Mouse (Mus musculus) lung, embryonic 14.5 days (tissue): Measurements from ENCODE around the gene Tgfb2. TPM values are rescaled to one million over a fixed set of nuclear protein-coding genes. Genes with fewer than 3 reads are reported as not detected.

Source experiments
- ATAC-seq: fragments of 200-750 bp; cut with Nextera tagmentation; 2 replicates; pipeline ENCODE4 v1.8.0; 2017; ENCODE audit warnings: mild to moderate bottlenecking, moderate TSS enrichment, moderate library complexity; ENCODE audit not compliant: insufficient read depth
- DNase-seq: peaks from one replicate; pipeline ENCODE4 v3.0.0-alpha.2; 2015
- H3K27ac ChIP-seq: fragments of 300-500 bp; sonication (generic); 2 replicates; pipeline ENCODE4 v1.5.1; 2014; ENCODE audit warnings: low read depth, mild to moderate bottlenecking, moderate library complexity
- H3K27me3 ChIP-seq: fragments of 300-500 bp; sonication (generic); 2 replicates; pipeline ENCODE4 v1.6.1; 2014; ENCODE audit warnings: low read length, control low read depth; ENCODE audit not compliant: insufficient read depth
- H3K36me3 ChIP-seq: fragments of 300-500 bp; sonication (generic); 2 replicates; pipeline ENCODE4 v1.6.1; 2014; ENCODE audit warnings: control low read depth; ENCODE audit not compliant: insufficient read depth
- H3K4me1 ChIP-seq: fragments of 300-500 bp; sonication (generic); 2 replicates; pipeline ENCODE4 v1.6.1; 2014; ENCODE audit warnings: antibody characterized with exemption, control low read depth; ENCODE audit not compliant: insufficient read depth
- H3K4me2 ChIP-seq: fragments of 300-500 bp; sonication (generic); 2 replicates; pipeline ENCODE4 v1.6.1; 2014; ENCODE audit warnings: mild to moderate bottlenecking
- H3K4me3 ChIP-seq: fragments of 300-500 bp; sonication (generic); 2 replicates; pipeline ENCODE4 v1.5.1; 2014; ENCODE audit warnings: low read depth, low read length
- H3K9ac ChIP-seq: fragments of 300-500 bp; sonication (generic); 2 replicates; pipeline ENCODE4 v1.6.1; 2014
- H3K9me3 ChIP-seq: fragments of 300-500 bp; sonication (generic); 2 replicates; pipeline ENCODE4 v1.6.1; 2016; ENCODE audit warnings: low read depth, low read length, control low read depth
- CTCF ChIP-seq: IDR thresholded peaks from 2 replicates; pipeline ENCODE4 v1.5.1; 2016; ENCODE audit warnings: antibody characterized with exemption, low read depth
- WGBS: fragments of 180-500 bp; shearing (Covaris S2); extraction: QIAGEN DNeasy Blood & Tissue Kit; methylation state at CpG from one replicate; pipeline ENCODE4 v1.1.7; 2014; 5-methylcytosine and 5-hydroxymethylcytosine counted together
- polyA plus RNA-seq: library from polyadenylated mRNA; unstranded; fragments of >200 nt; fragmentation: Nextera tagmentation; extraction: Ambion mirVana; gene quantifications from 2 replicates; pipeline ENCODE4 v1.2.1, GENCODE M21; 2014

The Tgfb2 gene
- polyA plus RNA-seq, 1 experiment from 2014 or later, result 86.5 TPM

DNA sequence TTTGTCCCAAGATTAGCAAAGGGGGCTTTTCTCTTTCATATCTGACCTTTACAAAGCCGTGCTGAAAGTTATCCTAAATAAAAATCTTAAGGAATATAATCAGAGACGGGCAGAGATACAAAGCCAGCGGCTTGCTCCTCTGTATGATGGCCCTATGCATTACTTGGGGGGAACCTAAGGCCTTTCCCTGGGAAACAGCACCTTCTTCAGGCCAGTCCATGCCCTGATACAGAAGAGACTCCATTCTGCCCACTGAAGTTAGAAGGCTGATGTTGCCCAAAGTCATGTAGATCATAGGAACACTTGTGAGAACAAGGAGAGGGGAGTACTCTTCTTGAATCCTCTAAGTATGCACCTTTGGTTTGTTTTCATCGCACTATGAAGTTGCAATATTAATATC, 13.4 kb downstream of the Tgfb2 start:
- Histone ChIP-seq H3K27ac (no peak overlapping the region), H3K4me1 (peaks cover 9% of the 10 kb centered on the region), H3K27me3 (no peaks in the 10 kb centered on the region), H3K4me3 (no peak overlapping the region), H3K4me2 (no peak overlapping the region), H3K9me3 (no peaks in the 10 kb centered on the region), H3K36me3 (peaks cover 9% of the 10 kb centered on the region; the same call in 1 of the 2 replicates), H3K9ac (no peak overlapping the region)
- peak; percentile 41; the same call in 1 of the 2 replicates for TF ChIP-seq CTCF
- WGBS, result 68% methylated on average over 4 of the region's 4 CpGs
- DNase-seq (no peak), ATAC-seq (no peak)

DNA sequence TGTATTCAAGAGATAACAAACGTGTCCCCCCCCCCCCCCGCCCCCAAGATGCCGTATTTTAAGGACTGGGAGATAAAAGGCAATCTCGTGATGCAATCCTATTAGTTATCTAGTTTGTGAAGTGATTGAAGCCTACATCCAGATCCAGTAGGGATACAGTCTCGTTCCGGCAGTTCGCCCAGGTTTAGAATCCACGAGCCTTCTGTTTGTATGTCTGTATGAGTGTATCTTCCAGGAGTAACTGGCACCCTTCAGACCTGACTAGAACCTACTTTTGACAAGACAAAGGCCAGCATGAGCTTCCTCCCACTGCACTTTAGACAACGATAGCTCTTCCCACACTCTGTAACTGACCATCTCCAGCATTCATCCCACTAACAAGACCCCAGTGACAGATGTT, 14.1 kb downstream of the Tgfb2 start:
- no peak for TF ChIP-seq CTCF
- ATAC-seq (no peak), DNase-seq (no peak)
- no peak overlapping the region for H3K27ac ChIP-seq
- peaks cover 12% of the 10 kb centered on the region for H3K4me1 ChIP-seq
- no peaks in the 10 kb centered on the region for H3K27me3 ChIP-seq
- H3K4me2 ChIP-seq, result no peak overlapping the region
- H3K36me3 ChIP-seq, result peaks cover 12% of the 10 kb centered on the region; the same call in 1 of the 2 replicates
- 73% methylated on average over 9 of the region's 9 CpGs for WGBS
- no peak overlapping the region for H3K4me3 ChIP-seq
- no peak overlapping the region for H3K9ac ChIP-seq
- no peaks in the 10 kb centered on the region for H3K9me3 ChIP-seq

DNA sequence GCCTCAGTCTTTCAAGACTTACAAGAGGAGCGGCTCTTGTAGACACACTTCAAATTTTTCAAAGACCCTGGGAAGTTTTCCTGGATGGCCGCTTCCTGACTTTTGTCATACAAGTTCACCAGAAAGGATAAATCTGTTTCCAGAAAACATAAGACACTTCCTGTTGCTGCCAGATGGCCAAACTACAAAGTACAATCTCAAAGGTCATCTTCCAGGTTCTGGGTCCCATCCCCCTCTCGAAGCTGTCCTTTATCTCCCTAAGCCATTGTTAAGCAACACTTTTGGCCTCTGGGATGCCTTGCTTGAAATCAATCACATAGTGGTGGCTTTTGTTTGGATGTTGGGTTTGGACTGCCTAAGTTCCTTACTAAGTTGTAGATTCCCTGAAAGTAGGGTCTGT, 21.7 kb downstream of the Tgfb2 start:
- H3K4me1 ChIP-seq, result peaks cover 23% of the 10 kb centered on the region
- 0 out of 2 replicates have a peak, but pooled peaks cover 7% of the 10 kb centered on the region for H3K36me3 ChIP-seq
- 73% methylated on average over 3 of the region's 3 CpGs for WGBS
- ATAC-seq, result no peak
- no peak for TF ChIP-seq CTCF
- no peak overlapping the region for H3K4me2 ChIP-seq
- H3K27me3 ChIP-seq, result no peaks in the 10 kb centered on the region
- no peaks in the 10 kb centered on the region for H3K9me3 ChIP-seq
- no peak overlapping the region; the same call in 1 of the 2 replicates for H3K27ac ChIP-seq
- peak; percentile 57 for DNase-seq
- H3K9ac ChIP-seq, result no peak overlapping the region
- no peak overlapping the region for H3K4me3 ChIP-seq

DNA sequence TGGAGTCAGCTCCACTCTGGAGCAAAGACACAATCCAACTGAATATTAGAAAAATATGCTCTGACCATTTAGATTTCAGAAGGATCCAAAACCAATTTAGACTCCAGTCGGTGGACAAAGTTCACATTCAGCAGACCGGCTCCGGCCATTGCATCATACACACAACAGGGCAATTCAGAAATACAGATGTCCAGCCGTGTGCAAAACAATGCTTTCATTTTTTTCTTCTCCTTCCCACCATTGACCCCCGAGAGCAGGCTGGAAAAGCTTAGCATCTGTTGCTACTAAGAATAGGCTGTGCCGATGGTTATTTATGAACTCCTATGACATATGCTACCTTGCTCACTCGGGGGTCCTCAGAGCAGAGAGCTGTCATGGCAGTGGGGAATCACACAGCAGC, 23.2 kb downstream of the Tgfb2 start:
- Histone ChIP-seq H3K27me3 (no peaks in the 10 kb centered on the region), H3K4me1 (peaks cover 23% of the 10 kb centered on the region), H3K36me3 (0 out of 2 replicates have a peak, but pooled peaks cover 7% of the 10 kb centered on the region), H3K4me2 (no peak overlapping the region), H3K4me3 (no peak overlapping the region), H3K27ac (no peak overlapping the region; the same call in 1 of the 2 replicates), H3K9me3 (no peaks in the 10 kb centered on the region), H3K9ac (no peak overlapping the region)
- ATAC-seq (no peak), DNase-seq (peak; percentile 37)
- no peak for TF ChIP-seq CTCF
- WGBS, result 29% methylated on average over 7 of the region's 7 CpGs

DNA sequence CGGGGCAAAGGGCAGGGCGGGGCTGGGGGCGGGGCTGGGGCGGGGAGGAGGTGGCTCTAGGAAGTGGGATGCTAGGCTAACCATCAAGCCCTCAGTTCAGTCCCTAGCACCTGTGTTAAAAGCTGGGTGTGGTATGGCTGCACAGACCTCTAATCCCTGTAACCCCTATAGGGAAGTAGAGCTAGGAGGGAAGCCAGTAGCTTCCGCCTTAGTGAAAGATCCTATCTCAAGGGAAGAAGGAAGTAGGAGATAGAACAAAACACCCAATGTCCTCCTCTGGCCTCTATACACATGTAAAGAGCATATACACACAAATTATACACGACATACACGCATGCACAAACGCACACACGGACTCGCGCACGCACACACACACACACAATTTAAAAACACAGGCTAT, 28.2 kb downstream of the Tgfb2 start:
- ATAC-seq (no peak), DNase-seq (no peak)
- WGBS, result 90% methylated on average over 12 of the region's 12 CpGs
- H3K9me3 ChIP-seq, result no peaks in the 10 kb centered on the region
- no peak overlapping the region for H3K27ac ChIP-seq
- no peak overlapping the region for H3K9ac ChIP-seq
- peaks cover 17% of the 10 kb centered on the region for H3K4me1 ChIP-seq
- no peak for TF ChIP-seq CTCF
- H3K4me3 ChIP-seq, result no peak overlapping the region
- H3K4me2 ChIP-seq, result no peak overlapping the region
- peaks cover 18% of the 10 kb centered on the region for H3K36me3 ChIP-seq
- H3K27me3 ChIP-seq, result no peaks in the 10 kb centered on the region

DNA sequence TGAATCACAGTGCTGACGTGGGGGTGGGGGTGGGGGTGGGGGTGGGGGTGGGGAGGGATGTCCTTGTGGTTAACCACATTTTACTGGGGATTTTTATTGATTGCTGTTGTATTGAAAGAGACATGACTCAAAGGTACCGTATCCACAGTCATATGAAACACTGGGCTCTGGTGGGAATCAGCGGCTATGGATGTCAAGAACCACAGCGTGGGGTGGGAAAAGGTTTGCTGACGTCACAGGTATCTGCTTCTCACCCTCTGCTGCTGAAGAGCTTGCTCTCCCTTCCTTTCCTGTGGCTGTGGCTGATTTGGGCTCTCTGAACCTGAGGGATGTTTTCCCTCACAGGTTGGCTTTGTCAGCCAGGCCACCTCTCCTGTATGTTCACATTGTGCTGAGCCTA, 29.6 kb downstream of the Tgfb2 start:
- Histone ChIP-seq H3K9ac (no peak overlapping the region), H3K4me2 (no peak overlapping the region), H3K27me3 (no peaks in the 10 kb centered on the region), H3K4me1 (peaks cover 14% of the 10 kb centered on the region; the same call in 1 of the 2 replicates), H3K4me3 (no peak overlapping the region), H3K36me3 (peaks cover 21% of the 10 kb centered on the region), H3K9me3 (no peaks in the 10 kb centered on the region), H3K27ac (no peak overlapping the region)
- ATAC-seq (no peak), DNase-seq (no peak)
- no peak for TF ChIP-seq CTCF
- WGBS, result 61% methylated on average over 5 of the region's 5 CpGs

DNA sequence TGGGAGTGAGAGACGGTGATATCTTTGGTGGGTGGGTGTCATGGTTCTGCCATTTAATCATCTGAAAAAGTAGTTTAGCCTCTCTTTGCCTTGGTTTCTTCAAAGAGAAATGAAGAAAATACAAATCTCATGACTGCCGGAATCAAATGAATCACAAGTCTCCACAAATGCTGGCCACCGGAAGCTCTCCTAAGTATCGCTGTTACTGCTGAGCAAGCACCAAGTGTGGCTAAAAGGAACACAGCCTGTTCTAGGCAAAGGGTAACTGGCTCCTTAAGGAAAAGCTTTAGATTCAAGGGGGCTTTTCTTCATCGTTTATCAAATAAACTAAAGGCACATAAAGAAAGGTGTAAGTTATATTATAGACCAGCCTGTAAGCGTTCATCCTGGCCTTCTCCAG, 30.5 kb downstream of the Tgfb2 start:
- ATAC-seq (no peak), DNase-seq (peak; percentile 33)
- Histone ChIP-seq H3K27ac (no peak overlapping the region; the same call in 1 of the 2 replicates), H3K9me3 (no peaks in the 10 kb centered on the region), H3K4me2 (no peak overlapping the region), H3K4me3 (no peak overlapping the region), H3K27me3 (no peaks in the 10 kb centered on the region), H3K9ac (no peak overlapping the region), H3K36me3 (peaks cover 21% of the 10 kb centered on the region), H3K4me1 (0 out of 2 replicates have a peak, but pooled peaks cover 11% of the 10 kb centered on the region)
- 60% methylated on average over 6 of the region's 6 CpGs for WGBS
- TF ChIP-seq CTCF, result no peak
